Mouse (Mus musculus): ENCODE results near the gene Coro1b.
"Not testable (repeated sequence)": the region's sequence is repeated elsewhere in the genome, so short reads cannot be mapped to it uniquely, and the experiment has no call there.

The Coro1b gene

GRCm38 (mm10) chr19:4115144-4115543 lies 33.3 kb upstream of the Coro1b start:
- TF ChIP-seq NANOG (IDR thresholded peaks at IDR 0.05; ENCODE audit: borderline replicate concordance, low read length) (no peak), CTCF (conservative IDR thresholded peaks at IDR 0.05; ENCODE audit: low read length) (no peak)
- H3K4me1 ChIP-seq (replicated peaks; ENCODE audit: low read depth, low read length) = peaks cover 44% of the 10 kb centered on the region
- H3K27me3 ChIP-seq (ENCODE audit: insufficient read depth, low read length) = peaks cover 6% of the 10 kb centered on the region; the same call in 1 of the 2 replicates
- H3K9me3 ChIP-seq (ENCODE audit: low read length) = no peaks in the 10 kb centered on the region
- no peak overlapping the region for H3K4me3 ChIP-seq (replicated peaks; ENCODE audit: low read length)
- H3K36me3 ChIP-seq (ENCODE audit: insufficient read depth, low read length) = peaks cover 82% of the 10 kb centered on the region

GRCm38 (mm10) chr19:4115816-4116215 lies 32.6 kb upstream of the Coro1b start:
- TF ChIP-seq POU5F1 (IDR thresholded peaks at IDR 0.05; ENCODE audit: borderline replicate concordance, low read length) = no peak
- TF ChIP-seq NANOG (IDR thresholded peaks at IDR 0.05; ENCODE audit: borderline replicate concordance, low read length) = no peak
- no peak for TF ChIP-seq CTCF (conservative IDR thresholded peaks at IDR 0.05; ENCODE audit: low read length)
- Histone ChIP-seq H3K4me3 (replicated peaks; ENCODE audit: low read length) (no peak overlapping the region), H3K4me1 (replicated peaks; ENCODE audit: low read depth, low read length) (peaks cover 44% of the 10 kb centered on the region), H3K27me3 (ENCODE audit: insufficient read depth, low read length) (no peaks in the 10 kb centered on the region), H3K36me3 (ENCODE audit: insufficient read depth, low read length) (peaks cover 82% of the 10 kb centered on the region), H3K9me3 (ENCODE audit: low read length) (no peaks in the 10 kb centered on the region)

DNA sequence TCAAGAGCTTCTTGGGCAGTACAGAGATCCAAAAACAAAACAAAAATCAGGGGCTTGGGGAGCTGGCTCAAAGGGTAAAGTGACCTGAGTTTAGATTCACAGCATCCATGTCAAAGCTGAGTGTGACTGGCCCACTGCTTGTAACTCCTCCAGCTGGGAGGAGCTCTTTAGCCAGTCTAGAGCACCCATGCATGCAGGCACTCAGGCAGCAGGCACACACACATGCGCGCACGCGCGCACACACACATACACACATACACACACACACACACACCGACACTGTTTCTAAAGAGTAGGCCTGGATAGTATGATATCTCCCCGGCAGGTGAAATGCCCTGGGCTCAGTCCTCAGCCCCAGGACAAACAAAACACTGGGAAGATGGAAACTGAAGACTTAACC lies 31.4 kb upstream of the Coro1b start:
- TF ChIP-seq POU5F1 (IDR thresholded peaks at IDR 0.05; ENCODE audit: borderline replicate concordance, low read length) = no peak
- no peak for TF ChIP-seq NANOG (IDR thresholded peaks at IDR 0.05; ENCODE audit: borderline replicate concordance, low read length)
- no peak for TF ChIP-seq CTCF (conservative IDR thresholded peaks at IDR 0.05; ENCODE audit: low read length)
- H3K9me3 ChIP-seq (ENCODE audit: low read length) = no peaks in the 10 kb centered on the region
- no peaks in the 10 kb centered on the region for H3K27me3 ChIP-seq (ENCODE audit: insufficient read depth, low read length)
- H3K4me3 ChIP-seq (replicated peaks; ENCODE audit: low read length) = no peak overlapping the region
- H3K36me3 ChIP-seq (ENCODE audit: insufficient read depth, low read length) = peaks cover 76% of the 10 kb centered on the region
- peaks cover 46% of the 10 kb centered on the region for H3K4me1 ChIP-seq (replicated peaks; ENCODE audit: low read depth, low read length)

GRCm38 (mm10) chr19:4118350-4118749 lies 30.1 kb upstream of the Coro1b start:
- no peak for TF ChIP-seq NANOG (IDR thresholded peaks at IDR 0.05; ENCODE audit: borderline replicate concordance, low read length)
- no peak for TF ChIP-seq CTCF (conservative IDR thresholded peaks at IDR 0.05; ENCODE audit: low read length)
- TF ChIP-seq POU5F1 (IDR thresholded peaks at IDR 0.05; ENCODE audit: borderline replicate concordance, low read length) = no peak
- H3K4me3 ChIP-seq (replicated peaks; ENCODE audit: low read length) = no peak overlapping the region
- peaks cover 64% of the 10 kb centered on the region for H3K36me3 ChIP-seq (ENCODE audit: insufficient read depth, low read length)
- no peaks in the 10 kb centered on the region for H3K9me3 ChIP-seq (ENCODE audit: low read length)
- H3K4me1 ChIP-seq (replicated peaks; ENCODE audit: low read depth, low read length) = peaks cover 46% of the 10 kb centered on the region
- H3K27me3 ChIP-seq (ENCODE audit: insufficient read depth, low read length) = no peaks in the 10 kb centered on the region

- H3K4me3 ChIP-seq (replicated peaks; ENCODE audit: low read length) = no peak overlapping the region
- H3K27me3 ChIP-seq (ENCODE audit: insufficient read depth, low read length) = no peaks in the 10 kb centered on the region
- peaks cover 51% of the 10 kb centered on the region for H3K4me1 ChIP-seq (replicated peaks; ENCODE audit: low read depth, low read length)
- H3K36me3 ChIP-seq (ENCODE audit: insufficient read depth, low read length) = peaks cover 48% of the 10 kb centered on the region
- no peak for TF ChIP-seq CTCF (conservative IDR thresholded peaks at IDR 0.05; ENCODE audit: low read length)
- TF ChIP-seq NANOG (IDR thresholded peaks at IDR 0.05; ENCODE audit: borderline replicate concordance, low read length) = no peak
- TF ChIP-seq POU5F1 (IDR thresholded peaks at IDR 0.05; ENCODE audit: borderline replicate concordance, low read length) = no peak
- no peaks in the 10 kb centered on the region for H3K9me3 ChIP-seq (ENCODE audit: low read length)
Measured at GRCm38 (mm10) chr19:4119716-4120487, 28.5 kb upstream of the Coro1b start.

GRCm38 (mm10) chr19:4120496-4120895 lies 27.9 kb upstream of the Coro1b start:
- no peaks in the 10 kb centered on the region for H3K27me3 ChIP-seq (ENCODE audit: insufficient read depth, low read length)
- H3K4me3 ChIP-seq (replicated peaks; ENCODE audit: low read length) = no peak overlapping the region
- TF ChIP-seq CTCF (conservative IDR thresholded peaks at IDR 0.05; ENCODE audit: low read length) = no peak
- TF ChIP-seq POU5F1 (IDR thresholded peaks at IDR 0.05; ENCODE audit: borderline replicate concordance, low read length) = no peak
- no peak for TF ChIP-seq NANOG (IDR thresholded peaks at IDR 0.05; ENCODE audit: borderline replicate concordance, low read length)
- H3K4me1 ChIP-seq (replicated peaks; ENCODE audit: low read depth, low read length) = peaks cover 54% of the 10 kb centered on the region
- peaks cover 42% of the 10 kb centered on the region for H3K36me3 ChIP-seq (ENCODE audit: insufficient read depth, low read length)
- H3K9me3 ChIP-seq (ENCODE audit: low read length) = no peaks in the 10 kb centered on the region

DNA sequence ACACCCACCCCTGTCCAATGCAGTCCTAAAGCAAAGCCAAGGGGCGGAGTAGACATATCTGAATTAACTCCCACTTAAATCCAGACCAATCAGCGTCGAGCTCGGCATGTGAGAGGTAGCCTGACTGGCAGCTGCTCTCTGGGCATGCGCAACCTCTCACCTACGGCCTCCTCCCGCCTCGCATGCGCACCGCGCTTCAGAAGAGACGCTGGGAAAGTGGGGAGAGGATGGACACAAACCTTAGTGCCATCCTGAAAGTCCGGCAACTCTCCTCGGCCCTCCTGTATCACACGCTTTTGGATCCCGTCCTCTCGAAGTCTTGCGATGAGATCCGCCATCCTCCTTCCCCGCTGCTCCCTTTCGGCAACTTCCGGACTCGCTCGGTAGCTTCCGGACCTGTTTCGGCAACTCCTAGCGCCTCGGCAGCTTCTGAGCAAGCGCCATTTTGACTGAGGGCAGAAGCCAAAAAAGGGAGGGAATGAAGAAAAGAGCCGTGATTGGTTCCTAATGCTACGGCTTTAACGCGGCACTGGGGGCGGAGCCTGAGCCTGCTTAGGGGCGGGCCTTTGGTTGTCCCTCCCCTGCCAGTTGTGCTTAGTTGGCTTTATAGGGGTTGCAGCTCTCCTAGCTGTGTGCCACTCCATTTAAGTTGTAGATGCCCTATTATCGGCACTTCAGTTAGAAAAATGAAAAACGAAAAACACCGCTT lies 27.2 kb upstream of the Coro1b start:
- Histone ChIP-seq H3K4me1 (replicated peaks; ENCODE audit: low read depth, low read length) (peaks cover 54% of the 10 kb centered on the region), H3K4me3 (replicated peaks; ENCODE audit: low read length) (peak overlapping the region; percentile 78), H3K27me3 (ENCODE audit: insufficient read depth, low read length) (no peaks in the 10 kb centered on the region), H3K9me3 (ENCODE audit: low read length) (no peaks in the 10 kb centered on the region), H3K36me3 (ENCODE audit: insufficient read depth, low read length) (peaks cover 35% of the 10 kb centered on the region)
- TF ChIP-seq POU5F1 (IDR thresholded peaks at IDR 0.05; ENCODE audit: borderline replicate concordance, low read length) (no peak), CTCF (conservative IDR thresholded peaks at IDR 0.05; ENCODE audit: low read length) (no peak), NANOG (IDR thresholded peaks at IDR 0.05; ENCODE audit: borderline replicate concordance, low read length) (no peak)

- Histone ChIP-seq H3K4me3 (replicated peaks; ENCODE audit: low read length) (peak overlapping the region; percentile 78), H3K4me1 (replicated peaks; ENCODE audit: low read depth, low read length) (peaks cover 60% of the 10 kb centered on the region)
Measured at GRCm38 (mm10) chr19:4121896-4122295, 26.5 kb upstream of the Coro1b start.

More at GRCm38 (mm10) chr19:4121896-4122295, 26.5 kb upstream of the Coro1b start:
- H3K27me3 ChIP-seq (ENCODE audit: insufficient read depth, low read length); H3K9me3 ChIP-seq (ENCODE audit: low read length): not testable (repeated sequence)
- peaks cover 28% of the 10 kb centered on the region for H3K36me3 ChIP-seq (ENCODE audit: insufficient read depth, low read length)

Measured in E14TG2a.4 (cell line).